Mouse (Mus musculus): ENCODE results near the gene Stat5b. TPM values are rescaled to one million over a fixed set of nuclear protein-coding genes. Genes with fewer than 3 reads are reported as not detected.

Gene Stat5b
- polyA plus RNA-seq, 1 experiment from 2014 or later = 20.5 TPM

DNA sequence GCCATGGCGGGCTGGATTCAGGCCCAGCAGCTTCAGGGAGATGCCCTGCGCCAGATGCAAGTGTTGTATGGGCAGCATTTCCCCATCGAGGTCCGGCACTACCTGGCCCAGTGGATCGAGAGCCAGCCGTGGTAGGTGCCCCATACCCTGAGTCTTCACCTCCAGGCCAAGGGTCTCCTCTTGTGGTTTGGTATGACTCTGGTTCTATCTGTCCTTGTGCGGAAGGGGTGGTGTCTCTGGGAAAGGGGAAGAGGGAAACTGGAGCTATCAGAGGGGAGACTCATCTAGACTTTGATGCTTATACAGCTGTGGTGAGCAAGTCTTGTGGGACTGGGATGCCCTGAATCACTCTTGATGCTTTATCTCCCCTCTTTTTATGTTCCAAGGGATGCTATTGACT is 10.8 kb upstream of the Stat5b start:
- peaks cover 28% of the 10 kb centered on the region for H3K27me3 ChIP-seq (replicated peaks)
- H3K4me1 ChIP-seq = 0 out of 2 replicates have a peak, but pooled peaks cover 5% of the 10 kb centered on the region
- no peak overlapping the region for H3K27ac ChIP-seq
- H3K36me3 ChIP-seq (replicated peaks) = no peaks in the 10 kb centered on the region
- WGBS = 75% methylated on average over 7 of the region's 7 CpGs
- H3K9ac ChIP-seq = no peak overlapping the region
- no peaks in the 10 kb centered on the region for H3K9me3 ChIP-seq
- H3K4me2 ChIP-seq = no peak overlapping the region
- no peak overlapping the region for H3K4me3 ChIP-seq
- ATAC-seq (replicated peaks) = no peak

GRCm38 (mm10) chr11:100860198-100861048 is 9.9 kb upstream of the Stat5b start:
- Histone ChIP-seq H3K9ac (peak overlapping the region; percentile 49), H3K27me3 (replicated peaks) (peaks cover 28% of the 10 kb centered on the region), H3K4me2 (peak overlapping the region; percentile 67), H3K4me3 (peak overlapping the region; percentile 47), H3K27ac (no peak overlapping the region), H3K36me3 (replicated peaks) (no peaks in the 10 kb centered on the region), H3K9me3 (no peaks in the 10 kb centered on the region), H3K4me1 (0 out of 2 replicates have a peak, but pooled peaks cover 5% of the 10 kb centered on the region)
- 3% methylated on average over 54 of the region's 55 CpGs for WGBS
- peak; percentile 58 for ATAC-seq (replicated peaks)

GRCm38 (mm10) chr11:100859579-100860075 is 9.1 kb upstream of the Stat5b start:
- peaks cover 28% of the 10 kb centered on the region for H3K27me3 ChIP-seq (replicated peaks)
- no peaks in the 10 kb centered on the region for H3K9me3 ChIP-seq
- peak overlapping the region; percentile 67 for H3K4me2 ChIP-seq
- no peak overlapping the region for H3K9ac ChIP-seq
- 0 out of 2 replicates have a peak, but pooled peaks cover 5% of the 10 kb centered on the region for H3K4me1 ChIP-seq
- ATAC-seq (replicated peaks) = no peak
- peak overlapping the region; percentile 47 for H3K4me3 ChIP-seq
- H3K36me3 ChIP-seq (replicated peaks) = no peaks in the 10 kb centered on the region
- no peak overlapping the region for H3K27ac ChIP-seq
- WGBS = 46% methylated on average over 6 of the region's 6 CpGs

GRCm38 (mm10) chr11:100858935-100859578 is 8.5 kb upstream of the Stat5b start, which contains the start of gene Stat5a:
TSS of gene Stat5a (plus strand) at chr11:100859351.
- Histone ChIP-seq H3K27ac (no peak within 1 kb of the TSS), H3K4me3 (peak within 1 kb of the TSS; percentile 47), H3K9ac (peak within 1 kb of the TSS; percentile 49), H3K9me3 (no peaks in the 10 kb centered on the region), H3K4me2 (peak within 1 kb of the TSS; percentile 67), H3K4me1 (0 out of 2 replicates have a peak, but pooled peaks cover 5% of the 10 kb centered on the region), H3K36me3 (replicated peaks) (no peaks in the 10 kb centered on the region), H3K27me3 (replicated peaks) (peaks cover 28% of the 10 kb centered on the region)
- WGBS = 56% methylated on average over 9 of the region's 9 CpGs
- ATAC-seq (replicated peaks) = no peak

DNA sequence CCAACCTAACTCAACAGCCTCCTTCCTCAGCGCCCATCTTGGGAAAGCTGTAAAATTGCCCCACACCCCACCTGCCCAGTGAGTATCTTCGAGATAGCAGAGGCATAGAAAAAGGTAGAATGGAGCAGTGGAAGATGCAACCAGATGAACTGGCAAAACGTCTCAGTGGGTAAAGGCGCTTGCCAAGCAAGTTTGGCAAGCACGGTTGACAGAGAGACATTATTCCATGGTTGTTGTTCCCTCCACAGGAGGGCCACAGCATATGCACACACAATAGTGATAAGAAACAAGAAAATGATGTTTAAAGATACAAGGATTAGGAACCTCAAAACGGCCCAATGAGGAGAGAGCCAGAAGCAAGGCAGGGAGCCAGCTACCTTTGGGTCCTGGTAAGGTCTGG is 7.4 kb upstream of the Stat5b start:
- Histone ChIP-seq H3K27ac (no peak overlapping the region), H3K4me2 (no peak overlapping the region), H3K4me1 (0 out of 2 replicates have a peak, but pooled peaks cover 5% of the 10 kb centered on the region), H3K36me3 (replicated peaks) (no peaks in the 10 kb centered on the region), H3K27me3 (replicated peaks) (peaks cover 32% of the 10 kb centered on the region), H3K9ac (no peak overlapping the region), H3K4me3 (no peak overlapping the region), H3K9me3 (no peaks in the 10 kb centered on the region)
- ATAC-seq (replicated peaks) = no peak
- WGBS = 74% methylated on average over 6 of the region's 6 CpGs

GRCm38 (mm10) chr11:100855178-100855577 is 4.7 kb upstream of the Stat5b start:
- Histone ChIP-seq H3K4me3 (no peak overlapping the region), H3K9ac (no peak overlapping the region), H3K4me1 (peaks cover 10% of the 10 kb centered on the region), H3K4me2 (no peak overlapping the region), H3K9me3 (no peaks in the 10 kb centered on the region), H3K36me3 (replicated peaks) (no peaks in the 10 kb centered on the region), H3K27ac (no peak overlapping the region), H3K27me3 (replicated peaks) (peaks cover 19% of the 10 kb centered on the region; the same call in 1 of the 2 replicates)
- no peak for ATAC-seq (replicated peaks)
- 91% methylated on average over 4 of the region's 4 CpGs for WGBS

GRCm38 (mm10) chr11:100854268-100854667 is 3.7 kb upstream of the Stat5b start:
- Histone ChIP-seq H3K9ac (no peak overlapping the region), H3K4me1 (peaks cover 13% of the 10 kb centered on the region), H3K36me3 (replicated peaks) (no peaks in the 10 kb centered on the region), H3K27ac (no peak overlapping the region), H3K9me3 (no peaks in the 10 kb centered on the region), H3K4me2 (no peak overlapping the region), H3K27me3 (replicated peaks) (peaks cover 13% of the 10 kb centered on the region; the same call in 1 of the 2 replicates), H3K4me3 (no peak overlapping the region)
- WGBS = 59% methylated on average over 4 of the region's 4 CpGs
- no peak for ATAC-seq (replicated peaks)

GRCm38 (mm10) chr11:100853018-100853417 is 2.5 kb upstream of the Stat5b start:
- H3K27me3 ChIP-seq (replicated peaks) = 0 out of 2 replicates have a peak, but pooled peaks cover 5% of the 10 kb centered on the region
- H3K9me3 ChIP-seq = no peaks in the 10 kb centered on the region
- H3K4me3 ChIP-seq = no peak overlapping the region
- no peaks in the 10 kb centered on the region for H3K36me3 ChIP-seq (replicated peaks)
- 86% methylated on average over 5 of the region's 5 CpGs for WGBS
- peaks cover 24% of the 10 kb centered on the region for H3K4me1 ChIP-seq
- no peak overlapping the region for H3K4me2 ChIP-seq
- no peak for ATAC-seq (replicated peaks)
- H3K27ac ChIP-seq = no peak overlapping the region
- H3K9ac ChIP-seq = no peak overlapping the region

GRCm38 (mm10) chr11:100852088-100852487 is 1.6 kb upstream of the Stat5b start:
- ATAC-seq (replicated peaks) = no peak
- WGBS = 93% methylated on average over 2 of the region's 2 CpGs
- peaks cover 28% of the 10 kb centered on the region for H3K4me1 ChIP-seq

DNA sequence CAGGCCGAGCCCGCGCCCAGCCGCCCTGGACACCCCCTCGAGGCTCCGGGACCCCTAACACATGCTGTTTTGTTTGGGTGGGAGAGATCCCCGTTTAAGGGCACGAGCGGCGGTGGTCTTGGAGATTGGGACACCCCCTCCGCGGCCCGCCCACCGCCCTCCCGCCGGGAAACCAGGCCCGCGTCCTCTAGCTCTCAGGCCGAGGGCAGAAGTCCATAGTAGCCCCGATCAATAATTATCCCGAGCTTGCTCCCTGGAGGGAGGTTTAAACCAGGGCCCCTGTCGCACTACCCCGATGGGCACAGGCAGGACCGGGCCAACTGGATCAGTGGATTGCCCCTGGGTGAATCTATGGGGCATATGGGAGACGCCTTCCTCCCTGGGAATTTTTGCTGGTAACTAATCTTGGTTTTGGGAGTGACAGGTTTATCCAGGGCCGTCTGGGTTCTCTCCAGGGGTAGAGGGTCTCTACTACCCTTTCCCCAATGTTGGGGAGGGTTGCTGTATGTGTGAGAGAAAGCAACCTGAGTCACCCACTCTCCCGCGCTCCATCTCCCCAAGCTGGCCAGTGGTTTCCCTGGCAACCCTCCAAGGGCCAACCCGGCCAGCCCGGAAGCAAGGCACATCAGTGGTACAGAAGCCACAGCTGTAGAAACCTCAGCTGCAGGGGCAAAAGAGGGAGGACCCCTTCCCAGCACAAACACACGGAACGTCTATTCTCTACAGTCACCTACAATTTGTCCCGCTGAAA is 429 bp upstream of the Stat5b start:
- Histone ChIP-seq H3K4me1 (peaks cover 28% of the 10 kb centered on the region), H3K9ac (peak overlapping the region; percentile 80), H3K27me3 (replicated peaks) (0 out of 2 replicates have a peak, but pooled peaks cover 5% of the 10 kb centered on the region), H3K4me2 (peak overlapping the region; percentile 73), H3K36me3 (replicated peaks) (no peaks in the 10 kb centered on the region), H3K4me3 (peak overlapping the region; percentile 64), H3K9me3 (no peaks in the 10 kb centered on the region), H3K27ac (peak overlapping the region; percentile 76)
- WGBS = under 1% methylated on average over 33 of the region's 33 CpGs
- ATAC-seq (replicated peaks) = peak; percentile 71

More at GRCm38 (mm10) chr11:100852088-100852487, 1.6 kb upstream of the Stat5b start:
- no peak overlapping the region for H3K4me3 ChIP-seq
- H3K9me3 ChIP-seq = no peaks in the 10 kb centered on the region
- H3K9ac ChIP-seq = no peak overlapping the region
- no peaks in the 10 kb centered on the region for H3K36me3 ChIP-seq (replicated peaks)
- H3K27me3 ChIP-seq (replicated peaks) = 0 out of 2 replicates have a peak, but pooled peaks cover 5% of the 10 kb centered on the region
- H3K4me2 ChIP-seq = no peak overlapping the region
- H3K27ac ChIP-seq = no peak overlapping the region

DNA sequence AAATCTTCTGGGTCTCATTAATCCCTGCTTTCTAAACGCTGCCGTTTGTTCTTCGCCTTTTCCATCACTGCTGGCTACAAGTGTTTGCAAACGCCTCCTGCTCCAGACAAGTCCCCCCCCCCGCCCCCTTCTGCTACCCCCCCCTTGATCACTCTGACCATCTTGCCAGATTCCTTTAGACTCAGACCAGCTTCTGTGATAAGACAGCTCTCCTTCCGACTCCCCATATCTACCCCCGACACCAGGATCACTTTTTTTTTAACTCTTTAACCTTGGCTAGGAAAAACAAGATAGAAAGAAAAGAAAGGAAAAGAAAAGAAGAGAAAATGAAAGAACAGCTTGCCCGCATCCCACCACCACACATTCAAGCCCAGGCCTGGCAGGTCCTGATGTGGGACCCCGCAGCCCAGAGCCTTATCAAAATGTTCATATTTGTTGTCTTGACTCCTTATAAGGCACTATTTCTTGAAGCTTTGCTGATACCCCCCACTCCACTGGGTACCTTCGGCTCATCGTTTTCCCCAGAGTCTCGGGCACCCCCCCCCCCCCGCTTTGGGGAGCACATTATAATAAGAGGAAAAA is 977 bp downstream of the Stat5b start:
- Histone ChIP-seq H3K4me3 (peak overlapping the region; percentile 64), H3K27me3 (replicated peaks) (0 out of 2 replicates have a peak, but pooled peaks cover 5% of the 10 kb centered on the region), H3K36me3 (replicated peaks) (no peaks in the 10 kb centered on the region), H3K9me3 (no peaks in the 10 kb centered on the region), H3K9ac (peak overlapping the region; percentile 80), H3K4me2 (peak overlapping the region; percentile 73), H3K4me1 (peaks cover 28% of the 10 kb centered on the region), H3K27ac (peak overlapping the region; percentile 76)
- ATAC-seq (replicated peaks) = no peak
- WGBS = 4% methylated on average over 13 of the region's 13 CpGs

All from midbrain, embryonic 15.5 days (tissue).